Mouse (Mus musculus): Measurements from ENCODE around the gene Soat1.

DNA sequence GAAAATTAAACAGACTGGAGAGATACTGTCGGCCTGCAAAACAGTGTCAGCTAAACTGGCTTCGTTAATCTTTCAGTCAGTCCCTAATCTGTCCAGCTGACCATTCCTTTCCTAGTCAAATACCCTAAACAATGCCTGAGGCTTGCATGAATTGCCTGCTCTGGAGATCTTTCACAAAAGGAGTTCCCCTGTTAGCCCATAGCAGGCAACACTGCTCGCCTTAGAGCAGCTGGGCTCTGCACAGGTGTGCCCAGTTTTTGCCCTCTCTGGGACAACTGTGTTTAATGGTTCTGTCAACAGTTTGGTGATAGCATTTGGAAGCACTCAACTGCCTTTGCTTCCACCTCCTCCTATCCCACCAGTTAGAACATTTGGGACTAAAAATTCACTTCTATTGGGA, 723 bp upstream of the Soat1 start:
- TF ChIP-seq CTCF (IDR thresholded peaks at IDR 0.05; ENCODE audit: extremely low read depth, insufficient read depth, insufficient read length, insufficient replicate concordance) (no peak), POLR2A (IDR thresholded peaks at IDR 0.05; ENCODE audit: low read depth, low read length) (no peak)

All from spleen, adult 2 months (tissue).